Mouse (Mus musculus) hindlimb bud, embryonic 11.5 days (tissue): Measurements from ENCODE around the gene Pappa.

Source experiments
- DNase-seq: peaks from one replicate; pipeline ENCODE4 v3.0.0-alpha.2; 2012; ENCODE audit warnings: low read depth, low spot score; ENCODE audit errors: extremely low spot score

Gene Pappa

GRCm38 (mm10) chr4:65123741-65124224, at the start of gene Pappa:
TSS of gene Pappa (plus strand) at chr4:65124174.
- no peak for DNase-seq

GRCm38 (mm10) chr4:65077906-65078615, 45.9 kb upstream of the Pappa start:
- DNase-seq, result no peak

GRCm38 (mm10) chr4:65086864-65087263, 37.1 kb upstream of the Pappa start:
- DNase-seq, result no peak

GRCm38 (mm10) chr4:65087592-65087991, 36.4 kb upstream of the Pappa start:
- no peak for DNase-seq

GRCm38 (mm10) chr4:65092191-65092590, 31.8 kb upstream of the Pappa start:
- DNase-seq, result no peak

- no peak for DNase-seq
These were observed 3.6 kb upstream of the Pappa start for GRCm38 (mm10) chr4:65120329-65120728.

GRCm38 (mm10) chr4:65122841-65123240, 1.1 kb upstream of the Pappa start:
- DNase-seq, result no peak

- no peak for DNase-seq
These were observed 586 bp downstream of the Pappa start for GRCm38 (mm10) chr4:65124369-65125151.

- DNase-seq, result peak; percentile 20
These were observed 1.7 kb downstream of the Pappa start for GRCm38 (mm10) chr4:65125341-65126332.

- no peak for DNase-seq
These were observed 2.7 kb downstream of the Pappa start for GRCm38 (mm10) chr4:65126451-65127290.

- DNase-seq, result peak; percentile 26
These were observed 3.3 kb downstream of the Pappa start for GRCm38 (mm10) chr4:65127291-65127590.

GRCm38 (mm10) chr4:65132657-65133056, 8.7 kb downstream of the Pappa start:
- no peak for DNase-seq

- DNase-seq, result no peak
These were observed 10.4 kb downstream of the Pappa start for GRCm38 (mm10) chr4:65134358-65134757.

GRCm38 (mm10) chr4:65135109-65135508, 11.1 kb downstream of the Pappa start:
- DNase-seq, result no peak

- no peak for DNase-seq
These were observed 12.6 kb downstream of the Pappa start for GRCm38 (mm10) chr4:65136541-65136940.

- no peak for DNase-seq
These were observed 23.0 kb downstream of the Pappa start for GRCm38 (mm10) chr4:65146936-65147335.

GRCm38 (mm10) chr4:65153601-65154000, 29.6 kb downstream of the Pappa start:
- no peak for DNase-seq

- no peak for DNase-seq
These were observed 32.3 kb downstream of the Pappa start for GRCm38 (mm10) chr4:65156231-65156630.

GRCm38 (mm10) chr4:65158651-65159050, 34.7 kb downstream of the Pappa start:
- DNase-seq, result no peak

GRCm38 (mm10) chr4:65159481-65159880, 35.5 kb downstream of the Pappa start:
- no peak for DNase-seq
